Comparison of ENCODE assay signal across 5 mouse cellular contexts in genomic region chr5:115817655-115818054, GRCm38 (mm10). TPM values are rescaled to one million over a fixed set of nuclear protein-coding genes. Genes with fewer than 3 reads are reported as not detected.
DNase-seq lines count a peak whose midpoint lies in the region; TF ChIP-seq lines count a peak whose summit lies in the region.
"Not testable (repeated sequence)": the region's sequence is repeated elsewhere in the genome, so short reads cannot be mapped to it uniquely, and the experiment has no call there.

No protein-coding gene starts in this region.

- not testable (repeated sequence) for H3K4me3 ChIP-seq in layer of hippocampus, adult 2 months

- peak; percentile 3 for DNase-seq in brain, embryonic 14.5 days (ENCODE audit: low read depth)
- peak; percentile 38 for DNase-seq in layer of hippocampus, adult 11-12 months (ENCODE audit: low spot score)
- peak; percentile 9 to 20 for DNase-seq in layer of hippocampus, adult 2 months (ENCODE audit: low spot score in 2 of 2)
- DNase-seq in layer of hippocampus, postnatal 10 days (ENCODE audit: low spot score in 2 of 2), result peak; percentile 16 to 18
- peak; percentile 10 to 21 for DNase-seq in layer of hippocampus, postnatal 36 days

- TF ChIP-seq CTCF in brain, embryonic 14.5 days (IDR thresholded peaks at IDR 0.05; ENCODE audit: borderline replicate concordance, extremely low read depth, insufficient read depth, insufficient read length); layer of hippocampus, adult 2 months (conservative IDR thresholded peaks at IDR 0.05): not testable (repeated sequence)

- H3K27ac ChIP-seq in layer of hippocampus, adult 2 months, result not testable (repeated sequence)

- TF ChIP-seq POLR2A in brain, embryonic 14.5 days (IDR thresholded peaks at IDR 0.05; ENCODE audit: borderline replicate concordance, extremely low read depth, insufficient read depth, insufficient read length, poor library complexity, severe bottlenecking), result not testable (repeated sequence)

RNA-seq across cellular contexts. Expression of gene Cit, which starts 27.4 kb away (rescaled TPM):
- polyA plus RNA-seq in brain, embryonic 14.5 days (2012; rRNA removed), result 8.9 and 12.7 TPM in 2 replicates
- total RNA-seq in layer of hippocampus, adult 2 months (2021), result 10 to 100 TPM; 57.2 to 60.5 TPM
- total RNA-seq in layer of hippocampus, postnatal 10 days (2021), result 10 to 100 TPM; 42.8 to 52.6 TPM
- total RNA-seq in layer of hippocampus, postnatal 36 days (2021), result 10 to 100 TPM; 58.6 to 59.0 TPM
